Mouse (Mus musculus): ENCODE data around the gene Caly. TPM values are rescaled to one million over a fixed set of nuclear protein-coding genes. Genes with fewer than 3 reads are reported as not detected.

The Caly gene
- polyA plus RNA-seq (2015; fragmentation: Nextera tagmentation; extraction: Ambion mirVana) = 3.7 and 3.9 TPM in 2 replicates

- no peaks in the 10 kb centered on the region for H3K4me1 ChIP-seq (replicated peaks; ENCODE audit: control insufficient read depth, insufficient read depth, low read length)
- peaks cover 39% of the 10 kb centered on the region for H3K27me3 ChIP-seq (replicated peaks; ENCODE audit: control insufficient read depth, insufficient read depth, low read length)
- TF ChIP-seq CTCF (IDR thresholded peaks at IDR 0.05; ENCODE audit: low read depth) = peak; percentile 73
- H3K36me3 ChIP-seq (ENCODE audit: control insufficient read depth, insufficient read depth) = no peaks in the 10 kb centered on the region
- H3K4me2 ChIP-seq (replicated peaks; ENCODE audit: low read depth) = no peak within 1 kb of the TSS
- no peak within 1 kb of the TSS for H3K9ac ChIP-seq (ENCODE audit: low read depth, low read length)
- ATAC-seq = peak; percentile 51; the same call in 1 of the 2 replicates
- no peak within 1 kb of the TSS for H3K4me3 ChIP-seq (ENCODE audit: low read depth, low read length)
- no peaks in the 10 kb centered on the region for H3K9me3 ChIP-seq (ENCODE audit: control insufficient read depth)
- no peak within 1 kb of the TSS for H3K27ac ChIP-seq (ENCODE audit: low read depth, low read length)
- WGBS = 7% methylated on average over 18 of the region's 18 CpGs
Measured at GRCm38 (mm10) chr7:140082242-140082678, at the start of gene Caly. TSS of gene Caly (minus strand) at chr7:140082548.

GRCm38 (mm10) chr7:140127911-140128310, 45.6 kb upstream of the Caly start:
- 77% methylated on average over 2 of the region's 2 CpGs for WGBS
- no peaks in the 10 kb centered on the region for H3K4me1 ChIP-seq (replicated peaks; ENCODE audit: control insufficient read depth, insufficient read depth, low read length)
- no peak overlapping the region for H3K27ac ChIP-seq (ENCODE audit: low read depth, low read length)

GRCm38 (mm10) chr7:140126934-140127333, 44.6 kb upstream of the Caly start:
- Histone ChIP-seq H3K4me3 (ENCODE audit: low read depth, low read length) (no peak overlapping the region), H3K4me1 (replicated peaks; ENCODE audit: control insufficient read depth, insufficient read depth, low read length) (no peaks in the 10 kb centered on the region), H3K27me3 (replicated peaks; ENCODE audit: control insufficient read depth, insufficient read depth, low read length) (no peaks in the 10 kb centered on the region), H3K4me2 (replicated peaks; ENCODE audit: low read depth) (peak overlapping the region; percentile 54), H3K9me3 (ENCODE audit: control insufficient read depth) (no peaks in the 10 kb centered on the region), H3K36me3 (ENCODE audit: control insufficient read depth, insufficient read depth) (peaks cover 16% of the 10 kb centered on the region), H3K27ac (ENCODE audit: low read depth, low read length) (no peak overlapping the region; the same call in 1 of the 2 replicates), H3K9ac (ENCODE audit: low read depth, low read length) (no peak overlapping the region)
- no peak for TF ChIP-seq CTCF (IDR thresholded peaks at IDR 0.05; ENCODE audit: low read depth)
- 66% methylated on average over 3 of the region's 3 CpGs for WGBS
- ATAC-seq = no peak

More at GRCm38 (mm10) chr7:140127911-140128310, 45.6 kb upstream of the Caly start:
- no peak for TF ChIP-seq CTCF (IDR thresholded peaks at IDR 0.05; ENCODE audit: low read depth)
- no peak overlapping the region for H3K4me3 ChIP-seq (ENCODE audit: low read depth, low read length)
- ATAC-seq = no peak
- H3K4me2 ChIP-seq (replicated peaks; ENCODE audit: low read depth) = no peak overlapping the region
- peaks cover 16% of the 10 kb centered on the region for H3K36me3 ChIP-seq (ENCODE audit: control insufficient read depth, insufficient read depth)
- no peaks in the 10 kb centered on the region for H3K27me3 ChIP-seq (replicated peaks; ENCODE audit: control insufficient read depth, insufficient read depth, low read length)
- H3K9ac ChIP-seq (ENCODE audit: low read depth, low read length) = no peak overlapping the region
- no peaks in the 10 kb centered on the region for H3K9me3 ChIP-seq (ENCODE audit: control insufficient read depth)

GRCm38 (mm10) chr7:140126022-140126350, 43.6 kb upstream of the Caly start:
- ATAC-seq = peak; percentile 3; the same call in 1 of the 2 replicates
- H3K4me3 ChIP-seq (ENCODE audit: low read depth, low read length) = peak overlapping the region; percentile 89

GRCm38 (mm10) chr7:140125278-140126021, 43.1 kb upstream of the Caly start:
- peak; percentile 90 for ATAC-seq
- Histone ChIP-seq H3K36me3 (ENCODE audit: control insufficient read depth, insufficient read depth) (peaks cover 14% of the 10 kb centered on the region), H3K27ac (ENCODE audit: low read depth, low read length) (peak overlapping the region; percentile 50; the same call in 1 of the 2 replicates), H3K27me3 (replicated peaks; ENCODE audit: control insufficient read depth, insufficient read depth, low read length) (no peaks in the 10 kb centered on the region), H3K9me3 (ENCODE audit: control insufficient read depth) (no peaks in the 10 kb centered on the region), H3K4me1 (replicated peaks; ENCODE audit: control insufficient read depth, insufficient read depth, low read length) (no peaks in the 10 kb centered on the region), H3K4me2 (replicated peaks; ENCODE audit: low read depth) (peak overlapping the region; percentile 90), H3K4me3 (ENCODE audit: low read depth, low read length) (peak overlapping the region; percentile 89), H3K9ac (ENCODE audit: low read depth, low read length) (peak overlapping the region; percentile 87)
- under 1% methylated on average over 39 of the region's 40 CpGs for WGBS
- TF ChIP-seq CTCF (IDR thresholded peaks at IDR 0.05; ENCODE audit: low read depth) = no peak

More at GRCm38 (mm10) chr7:140126022-140126350, 43.6 kb upstream of the Caly start:
- Histone ChIP-seq H3K9ac (ENCODE audit: low read depth, low read length) (peak overlapping the region; percentile 87), H3K4me2 (replicated peaks; ENCODE audit: low read depth) (peak overlapping the region; percentile 90), H3K9me3 (ENCODE audit: control insufficient read depth) (no peaks in the 10 kb centered on the region), H3K4me1 (replicated peaks; ENCODE audit: control insufficient read depth, insufficient read depth, low read length) (no peaks in the 10 kb centered on the region), H3K36me3 (ENCODE audit: control insufficient read depth, insufficient read depth) (peaks cover 16% of the 10 kb centered on the region), H3K27me3 (replicated peaks; ENCODE audit: control insufficient read depth, insufficient read depth, low read length) (no peaks in the 10 kb centered on the region), H3K27ac (ENCODE audit: low read depth, low read length) (peak overlapping the region; percentile 50; the same call in 1 of the 2 replicates)
- WGBS = 3% methylated on average over 5 of the region's 5 CpGs
- TF ChIP-seq CTCF (IDR thresholded peaks at IDR 0.05; ENCODE audit: low read depth) = no peak

- Histone ChIP-seq H3K4me2 (replicated peaks; ENCODE audit: low read depth) (no peak overlapping the region), H3K4me1 (replicated peaks; ENCODE audit: control insufficient read depth, insufficient read depth, low read length) (no peaks in the 10 kb centered on the region), H3K36me3 (ENCODE audit: control insufficient read depth, insufficient read depth) (peaks cover 4% of the 10 kb centered on the region; the same call in 1 of the 2 replicates), H3K27me3 (replicated peaks; ENCODE audit: control insufficient read depth, insufficient read depth, low read length) (no peaks in the 10 kb centered on the region), H3K9me3 (ENCODE audit: control insufficient read depth) (no peaks in the 10 kb centered on the region), H3K9ac (ENCODE audit: low read depth, low read length) (no peak overlapping the region), H3K27ac (ENCODE audit: low read depth, low read length) (no peak overlapping the region), H3K4me3 (ENCODE audit: low read depth, low read length) (no peak overlapping the region)
- WGBS = 98% methylated on average over 1 of the region's 1 CpGs
- no peak for ATAC-seq
- no peak for TF ChIP-seq CTCF (IDR thresholded peaks at IDR 0.05; ENCODE audit: low read depth)
Measured at GRCm38 (mm10) chr7:140124382-140124781, 42.0 kb upstream of the Caly start.
